Mouse (Mus musculus): ENCODE measurements around the gene Nf1.

GRCm38 (mm10) chr11:79575383-79576073 is 236.0 kb downstream of the Nf1 start:
- TF ChIP-seq CTCF (IDR thresholded peaks at IDR 0.05): no peak
- TF ChIP-seq POLR2A (IDR thresholded peaks at IDR 0.05; ENCODE audit: insufficient read depth, low read depth, low read length): no peak

Data from heart, adult 2 months (tissue).